Mouse (Mus musculus): Measurements from ENCODE around the gene Ptgis. TPM values are rescaled to one million over a fixed set of nuclear protein-coding genes. Genes with fewer than 3 reads are reported as not detected.
A peak's percentile ranks its signal among the peaks of the same experiment; 100 is the strongest.
"Not testable (repeated sequence)": the region's sequence is repeated elsewhere in the genome, so short reads cannot be mapped to it uniquely, and the experiment has no call there.

Gene Ptgis
- polyA plus RNA-seq, 1 experiment from 2014 or later = 17.7 TPM

DNA sequence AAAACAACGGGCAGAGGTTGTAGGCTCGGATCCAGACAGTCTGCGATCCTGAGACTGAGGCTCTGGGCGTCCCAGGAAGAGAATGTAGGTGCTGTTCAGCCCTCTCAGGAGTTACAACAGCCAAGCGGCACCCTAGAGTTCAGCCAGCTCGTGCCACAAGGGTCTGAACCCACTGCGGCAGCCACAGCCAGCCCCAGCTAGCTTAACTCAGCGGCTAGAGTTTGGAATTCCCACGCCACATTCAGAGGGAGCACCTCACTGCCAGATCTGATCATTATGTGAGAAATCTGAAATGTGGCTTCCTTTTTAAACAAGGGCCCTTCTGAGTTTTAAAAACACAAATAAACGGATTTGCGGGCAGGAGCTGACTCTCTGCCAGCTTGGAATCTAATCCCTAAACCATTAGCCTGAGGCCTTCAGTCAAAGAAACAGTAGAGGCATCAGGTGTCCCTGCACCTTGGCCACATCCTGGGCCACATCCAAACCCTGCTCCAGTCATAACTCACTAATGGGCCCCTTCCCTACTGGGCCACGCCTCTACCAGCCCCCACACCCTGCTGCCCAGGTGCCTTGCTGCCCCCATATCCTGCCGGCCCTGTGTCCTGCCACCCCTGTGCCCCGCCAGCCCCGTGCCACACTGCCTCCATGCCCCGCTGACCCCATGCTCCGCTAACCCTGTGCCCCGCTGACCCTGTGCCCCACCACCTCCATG lies 34.3 kb downstream of the Ptgis start:
- no peak for TF ChIP-seq CTCF (IDR thresholded peaks at IDR 0.05; ENCODE audit: low read depth)
- Histone ChIP-seq H3K4me3 (replicated peaks; ENCODE audit: low read depth, low read length) (no peak overlapping the region), H3K4me2 (ENCODE audit: low read length) (no peak overlapping the region), H3K36me3 (ENCODE audit: insufficient read depth, low read length) (no peaks in the 10 kb centered on the region), H3K4me1 (replicated peaks; ENCODE audit: insufficient read depth, low read length) (no peaks in the 10 kb centered on the region; the same call in 1 of the 2 replicates), H3K27me3 (ENCODE audit: insufficient read depth, low read length) (no peaks in the 10 kb centered on the region), H3K9ac (ENCODE audit: low read depth, low read length) (no peak overlapping the region), H3K9me3 (replicated peaks; ENCODE audit: low read length) (no peaks in the 10 kb centered on the region), H3K27ac (no peak overlapping the region)
- WGBS = 55% methylated on average over 18 of the region's 18 CpGs
- peak; percentile 43; the same call in 1 of the 2 replicates for ATAC-seq (replicated peaks; ENCODE audit: low FRiP score, low read depth)
- DNase-seq (ENCODE audit: low spot score) = no peak

DNA sequence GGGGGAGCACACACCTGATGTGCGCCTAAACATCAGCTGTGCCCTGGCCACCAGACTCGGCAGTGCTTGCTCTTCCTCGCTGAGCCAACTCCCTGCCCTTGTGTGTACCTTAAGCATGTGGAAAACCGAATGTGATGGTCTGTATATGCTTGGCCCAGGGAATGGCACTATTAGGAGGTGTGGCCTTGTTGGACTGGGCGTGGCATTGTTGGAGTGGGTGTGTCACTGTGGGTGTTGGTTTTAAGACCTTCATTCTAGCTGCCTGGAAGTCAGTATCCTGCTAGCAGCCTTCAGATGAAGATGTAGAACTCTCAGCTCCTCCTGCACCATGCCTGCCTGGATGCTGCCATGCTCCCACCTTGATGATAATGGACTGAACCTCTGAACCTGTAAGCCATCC lies 35.7 kb downstream of the Ptgis start:
- 82% methylated on average over 5 of the region's 5 CpGs for WGBS
- not testable (repeated sequence) for H3K4me3 ChIP-seq (replicated peaks; ENCODE audit: low read depth, low read length); ATAC-seq (replicated peaks; ENCODE audit: low FRiP score, low read depth); H3K27ac ChIP-seq; DNase-seq (ENCODE audit: low spot score); H3K27me3 ChIP-seq (ENCODE audit: insufficient read depth, low read length); H3K9ac ChIP-seq (ENCODE audit: low read depth, low read length); H3K9me3 ChIP-seq (replicated peaks; ENCODE audit: low read length); H3K4me2 ChIP-seq (ENCODE audit: low read length); H3K36me3 ChIP-seq (ENCODE audit: insufficient read depth, low read length); H3K4me1 ChIP-seq (replicated peaks; ENCODE audit: insufficient read depth, low read length)

DNA sequence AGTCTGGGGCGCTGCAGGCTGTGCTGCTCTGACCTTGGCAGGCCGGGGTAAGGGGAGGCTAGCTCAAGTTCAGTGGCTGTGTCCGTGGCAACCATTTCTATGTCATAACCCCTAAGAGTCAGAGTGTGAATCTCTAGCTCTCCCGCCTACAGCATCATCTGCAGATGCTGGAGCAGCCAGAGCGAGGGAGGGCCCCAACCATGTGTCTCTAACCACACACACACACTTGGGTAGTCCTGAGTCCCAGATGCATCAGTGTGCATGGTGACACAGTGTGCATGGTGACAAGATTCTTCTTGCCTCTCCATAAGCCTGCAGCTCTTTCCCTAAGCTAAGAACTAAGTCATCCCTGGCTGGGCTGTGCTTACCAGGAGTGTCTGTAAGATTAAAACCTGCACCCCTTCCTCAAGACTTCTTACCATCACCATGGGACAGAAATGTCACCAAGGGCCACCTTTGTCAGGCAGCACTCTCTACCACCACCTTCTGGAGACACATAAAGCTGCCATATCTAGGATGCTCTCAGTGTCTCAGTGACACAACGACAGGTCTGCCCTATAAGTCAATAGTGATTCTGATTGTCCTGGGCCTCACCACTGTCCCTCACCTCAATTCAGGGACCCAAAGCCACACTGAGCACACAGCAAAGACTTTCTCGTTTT lies 36.8 kb downstream of the Ptgis start:
- DNase-seq (ENCODE audit: low spot score) = no peak
- ATAC-seq (replicated peaks; ENCODE audit: low FRiP score, low read depth) = no peak
- H3K4me3 ChIP-seq (replicated peaks; ENCODE audit: low read depth, low read length) = no peak overlapping the region
- H3K27ac ChIP-seq = no peak overlapping the region
- no peaks in the 10 kb centered on the region for H3K9me3 ChIP-seq (replicated peaks; ENCODE audit: low read length)
- no peaks in the 10 kb centered on the region for H3K27me3 ChIP-seq (ENCODE audit: insufficient read depth, low read length)
- TF ChIP-seq CTCF (IDR thresholded peaks at IDR 0.05; ENCODE audit: low read depth) = peak; percentile 62
- 65% methylated on average over 7 of the region's 7 CpGs for WGBS
- no peaks in the 10 kb centered on the region for H3K36me3 ChIP-seq (ENCODE audit: insufficient read depth, low read length)
- no peak overlapping the region for H3K4me2 ChIP-seq (ENCODE audit: low read length)
- no peaks in the 10 kb centered on the region; the same call in 1 of the 2 replicates for H3K4me1 ChIP-seq (replicated peaks; ENCODE audit: insufficient read depth, low read length)
- H3K9ac ChIP-seq (ENCODE audit: low read depth, low read length) = no peak overlapping the region

DNA sequence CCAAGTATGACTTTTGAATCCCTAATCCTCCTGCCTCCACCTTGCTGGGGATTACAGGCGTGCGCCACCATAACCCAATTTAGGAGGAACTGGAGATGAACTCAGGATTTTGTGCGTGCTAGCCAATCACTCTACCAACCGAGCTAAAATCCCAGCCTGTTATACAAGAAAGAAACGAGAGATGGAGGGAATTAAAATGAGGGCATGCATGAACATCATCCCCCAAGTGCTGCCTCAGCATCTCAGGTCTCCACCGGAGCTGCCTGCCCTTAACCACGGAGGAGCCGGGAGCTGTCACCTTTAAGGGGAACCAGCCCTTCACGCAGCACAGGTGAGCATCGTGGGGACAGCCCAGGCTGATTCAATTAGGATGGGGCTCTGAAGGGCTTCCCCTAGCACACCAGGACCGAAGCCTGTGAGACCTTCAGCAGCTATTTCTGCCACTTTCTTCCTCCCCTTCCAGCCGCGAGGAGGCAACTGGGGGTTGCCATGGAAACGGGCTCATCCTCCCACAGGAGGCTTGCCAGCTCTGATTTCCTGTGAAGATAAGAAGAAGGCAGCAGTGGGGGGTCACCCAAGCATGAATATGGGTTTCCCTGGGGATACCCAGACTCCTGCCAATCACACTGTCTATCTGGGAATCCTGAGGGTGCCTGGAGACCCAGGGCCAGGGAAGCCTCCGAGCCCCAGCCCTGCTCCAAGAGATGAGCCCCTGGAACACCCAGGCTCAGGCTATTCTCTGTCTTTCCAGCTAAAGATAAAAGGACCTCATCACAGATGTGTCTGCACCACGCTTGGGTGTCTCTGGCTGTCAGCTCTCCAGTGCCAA lies 38.7 kb downstream of the Ptgis start:
- H3K9me3 ChIP-seq (replicated peaks; ENCODE audit: low read length) = no peaks in the 10 kb centered on the region
- H3K4me2 ChIP-seq (ENCODE audit: low read length) = no peak overlapping the region
- ATAC-seq (replicated peaks; ENCODE audit: low FRiP score, low read depth) = no peak
- H3K27me3 ChIP-seq (ENCODE audit: insufficient read depth, low read length) = no peaks in the 10 kb centered on the region
- TF ChIP-seq CTCF (IDR thresholded peaks at IDR 0.05; ENCODE audit: low read depth) = no peak
- peak; percentile 61 for DNase-seq (ENCODE audit: low spot score)
- H3K9ac ChIP-seq (ENCODE audit: low read depth, low read length) = no peak overlapping the region
- H3K27ac ChIP-seq = no peak overlapping the region
- no peaks in the 10 kb centered on the region; the same call in 1 of the 2 replicates for H3K4me1 ChIP-seq (replicated peaks; ENCODE audit: insufficient read depth, low read length)
- no peak overlapping the region for H3K4me3 ChIP-seq (replicated peaks; ENCODE audit: low read depth, low read length)
- 28% methylated on average over 16 of the region's 16 CpGs for WGBS
- H3K36me3 ChIP-seq (ENCODE audit: insufficient read depth, low read length) = no peaks in the 10 kb centered on the region

DNA sequence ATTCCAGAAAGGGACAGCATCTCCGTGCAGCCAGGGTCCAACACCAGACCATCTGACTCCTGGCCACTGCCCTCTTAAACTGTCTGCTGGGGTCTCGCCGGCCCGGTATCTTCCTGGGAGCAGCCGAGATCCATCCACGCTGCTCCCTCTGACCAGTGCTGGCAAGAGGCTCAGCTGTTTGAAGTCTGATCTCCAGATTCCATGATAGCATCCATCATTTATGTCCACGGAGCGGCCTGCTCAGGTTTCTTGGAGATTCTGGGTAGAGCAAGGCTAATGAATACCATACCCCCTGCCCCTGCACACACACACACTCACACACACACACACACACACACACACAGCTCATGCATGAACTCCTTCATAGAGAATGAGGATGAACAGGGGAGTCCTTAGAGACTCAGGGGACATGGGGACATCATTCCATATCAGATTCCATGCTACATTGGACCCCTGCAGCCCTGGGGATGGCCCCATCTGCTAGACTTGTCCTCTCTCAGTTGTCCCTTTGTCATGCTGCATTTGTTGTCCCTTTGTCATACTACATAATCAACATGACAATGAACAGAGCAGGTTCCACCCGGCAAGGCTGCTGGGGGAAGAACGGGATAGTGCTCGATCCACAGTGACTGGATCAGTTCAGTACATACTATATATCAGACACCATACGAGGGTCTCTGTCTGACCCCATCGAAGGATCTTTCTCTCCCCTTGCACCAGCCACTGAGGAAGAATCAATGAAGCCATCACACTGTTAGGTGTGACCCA lies 41.6 kb downstream of the Ptgis start:
- Histone ChIP-seq H3K9me3 (replicated peaks; ENCODE audit: low read length) (no peaks in the 10 kb centered on the region), H3K27me3 (ENCODE audit: insufficient read depth, low read length) (no peaks in the 10 kb centered on the region), H3K9ac (ENCODE audit: low read depth, low read length) (no peak overlapping the region), H3K36me3 (ENCODE audit: insufficient read depth, low read length) (no peaks in the 10 kb centered on the region), H3K4me3 (replicated peaks; ENCODE audit: low read depth, low read length) (no peak overlapping the region), H3K4me1 (replicated peaks; ENCODE audit: insufficient read depth, low read length) (no peaks in the 10 kb centered on the region), H3K27ac (no peak overlapping the region), H3K4me2 (ENCODE audit: low read length) (no peak overlapping the region)
- 42% methylated on average over 13 of the region's 13 CpGs for WGBS
- no peak for TF ChIP-seq CTCF (IDR thresholded peaks at IDR 0.05; ENCODE audit: low read depth)
- DNase-seq (ENCODE audit: low spot score) (peak; percentile 34), ATAC-seq (replicated peaks; ENCODE audit: low FRiP score, low read depth) (no peak)

DNA sequence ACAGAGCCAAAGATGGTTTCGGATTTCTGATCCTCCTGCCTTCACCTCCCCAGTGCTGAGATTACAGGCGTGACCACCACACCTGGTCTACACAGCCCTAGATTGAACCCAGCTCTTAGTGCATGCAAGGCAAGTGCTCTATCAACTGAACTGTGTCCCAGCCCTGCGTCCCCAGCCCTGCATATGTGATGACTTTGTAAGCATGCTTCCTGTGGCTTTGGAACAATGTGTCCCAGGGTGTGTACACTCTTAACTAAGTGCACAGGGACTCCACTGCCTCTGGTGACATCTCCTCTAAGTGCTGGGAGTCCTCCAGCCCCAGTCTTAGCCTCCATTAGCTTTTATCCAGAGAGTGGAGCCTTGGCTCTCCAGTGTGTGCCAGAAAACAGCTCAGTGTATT lies 47.0 kb downstream of the Ptgis start:
- DNase-seq (ENCODE audit: low spot score) (no peak), ATAC-seq (replicated peaks; ENCODE audit: low FRiP score, low read depth) (no peak)
- H3K9me3 ChIP-seq (replicated peaks; ENCODE audit: low read length) = no peaks in the 10 kb centered on the region
- WGBS = 75% methylated on average over 3 of the region's 3 CpGs
- peaks cover 7% of the 10 kb centered on the region; the same call in 1 of the 2 replicates for H3K4me1 ChIP-seq (replicated peaks; ENCODE audit: insufficient read depth, low read length)
- no peak overlapping the region for H3K27ac ChIP-seq
- TF ChIP-seq CTCF (IDR thresholded peaks at IDR 0.05; ENCODE audit: low read depth) = no peak
- no peaks in the 10 kb centered on the region; the same call in 1 of the 2 replicates for H3K27me3 ChIP-seq (ENCODE audit: insufficient read depth, low read length)
- no peak overlapping the region for H3K4me3 ChIP-seq (replicated peaks; ENCODE audit: low read depth, low read length)
- no peaks in the 10 kb centered on the region for H3K36me3 ChIP-seq (ENCODE audit: insufficient read depth, low read length)
- no peak overlapping the region for H3K4me2 ChIP-seq (ENCODE audit: low read length)
- H3K9ac ChIP-seq (ENCODE audit: low read depth, low read length) = no peak overlapping the region
